Mouse (Mus musculus) cerebral cortex, adult 2 months (tissue): ENCODE measurements around the gene Smarcd1.

Experiments used
- WGBS: fragments of 180-500 bp; shearing (Covaris S2); methylation state at CpG from one replicate; pipeline ENCODE4 v1.1.7; 2018; 5-methylcytosine and 5-hydroxymethylcytosine counted together

Gene Smarcd1

GRCm38 (mm10) chr15:99714858-99715257, 12.9 kb downstream of the Smarcd1 start:
- 34% methylated on average over 7 of the region's 7 CpGs for WGBS

GRCm38 (mm10) chr15:99715361-99715865, 13.5 kb downstream of the Smarcd1 start:
- 19% methylated on average over 13 of the region's 13 CpGs for WGBS

GRCm38 (mm10) chr15:99715982-99716746, 14.2 kb downstream of the Smarcd1 start:
- WGBS, result 38% methylated on average over 11 of the region's 11 CpGs

- WGBS, result 41% methylated on average over 12 of the region's 12 CpGs
These were observed 14.9 kb downstream of the Smarcd1 start for GRCm38 (mm10) chr15:99716814-99717213.

GRCm38 (mm10) chr15:99717386-99718334, 15.7 kb downstream of the Smarcd1 start, which contains the start of gene Gpd1:
Gene Gpd1, plus strand, starts transcription at chr15:99717515.
- WGBS, result 18% methylated on average over 26 of the region's 26 CpGs

- WGBS, result 71% methylated on average over 9 of the region's 9 CpGs
These were observed 16.6 kb downstream of the Smarcd1 start for GRCm38 (mm10) chr15:99718461-99719021.

GRCm38 (mm10) chr15:99719865-99720264, 17.9 kb downstream of the Smarcd1 start:
- 77% methylated on average over 8 of the region's 8 CpGs for WGBS

GRCm38 (mm10) chr15:99721921-99722743, 20.2 kb downstream of the Smarcd1 start:
- WGBS, result 85% methylated on average over 25 of the region's 25 CpGs

GRCm38 (mm10) chr15:99723120-99723514, 21.2 kb downstream of the Smarcd1 start:
- 45% methylated on average over 10 of the region's 10 CpGs for WGBS

GRCm38 (mm10) chr15:99723515-99724291, 21.8 kb downstream of the Smarcd1 start:
- WGBS, result 15% methylated on average over 11 of the region's 11 CpGs

GRCm38 (mm10) chr15:99724292-99725021, 22.5 kb downstream of the Smarcd1 start:
- 6% methylated on average over 16 of the region's 16 CpGs for WGBS

GRCm38 (mm10) chr15:99725341-99726155, 23.6 kb downstream of the Smarcd1 start, which contains the start of gene Cox14:
Gene Cox14, plus strand, starts transcription at chr15:99725618.
- under 1% methylated on average over 68 of the region's 68 CpGs for WGBS

GRCm38 (mm10) chr15:99726549-99726948, 24.6 kb downstream of the Smarcd1 start:
- 43% methylated on average over 2 of the region's 2 CpGs for WGBS

- 89% methylated on average over 4 of the region's 5 CpGs for WGBS
These were observed 25.1 kb downstream of the Smarcd1 start for GRCm38 (mm10) chr15:99727039-99727438.

GRCm38 (mm10) chr15:99727525-99727924, 25.6 kb downstream of the Smarcd1 start:
- 94% methylated on average over 12 of the region's 12 CpGs for WGBS

GRCm38 (mm10) chr15:99728211-99728610, 26.3 kb downstream of the Smarcd1 start:
- WGBS, result 94% methylated on average over 5 of the region's 5 CpGs

GRCm38 (mm10) chr15:99729056-99729783, 27.3 kb downstream of the Smarcd1 start:
- 95% methylated on average over 4 of the region's 4 CpGs for WGBS

- 98% methylated on average over 2 of the region's 2 CpGs for WGBS
These were observed 29.2 kb downstream of the Smarcd1 start for GRCm38 (mm10) chr15:99731167-99731566.
